Mouse (Mus musculus) liver, embryonic 11.5 days (tissue): Measurements from ENCODE around the gene Galnt7. TPM values are rescaled to one million over a fixed set of nuclear protein-coding genes. Genes with fewer than 3 reads are reported as not detected.

ENCODE experiments used
- ATAC-seq: fragments of 200-750 bp; cut with Nextera tagmentation; replicated peaks from 2 replicates; pipeline ENCODE4 v1.8.0; 2017; ENCODE audit warnings: moderate number of reproducible peaks, mild to moderate bottlenecking, moderate TSS enrichment, moderate library complexity; ENCODE audit not compliant: low FRiP score
- DNase-seq: peaks from one replicate; pipeline ENCODE4 v3.0.0-alpha.2; 2017; ENCODE audit warnings: low spot score
- H3K27ac ChIP-seq: fragments of 300-500 bp; sonication (generic); 2 replicates; pipeline ENCODE4 v1.5.1; 2014; ENCODE audit warnings: mild to moderate bottlenecking, low read depth, low read length, control low read depth
- H3K27me3 ChIP-seq: fragments of 300-500 bp; sonication (generic); replicated peaks from 2 replicates; pipeline ENCODE4 v1.6.1; 2014; ENCODE audit warnings: low read length, mixed read lengths; ENCODE audit not compliant: control insufficient read depth, insufficient read depth
- H3K36me3 ChIP-seq: fragments of 300-500 bp; sonication (generic); 2 replicates; pipeline ENCODE4 v1.6.1; 2014; ENCODE audit warnings: mild to moderate bottlenecking, low read length, moderate library complexity, mixed read lengths; ENCODE audit not compliant: control insufficient read depth, insufficient read depth
- H3K4me1 ChIP-seq: fragments of 300-500 bp; sonication (generic); replicated peaks from 2 replicates; pipeline ENCODE4 v1.6.1; 2014; ENCODE audit warnings: low read length, mixed read lengths; ENCODE audit not compliant: control insufficient read depth, insufficient read depth
- H3K4me2 ChIP-seq: fragments of 300-500 bp; sonication (generic); 2 replicates; pipeline ENCODE4 v1.6.1; 2014; ENCODE audit warnings: mild to moderate bottlenecking, control low read depth, moderate library complexity
- H3K4me3 ChIP-seq: fragments of 300-500 bp; sonication (generic); 2 replicates; pipeline ENCODE4 v1.5.1; 2014; ENCODE audit warnings: low read depth, low read length, control low read depth
- H3K9ac ChIP-seq: fragments of 300-500 bp; sonication (generic); 2 replicates; pipeline ENCODE4 v1.6.1; 2014; ENCODE audit warnings: low read depth, low read length, control low read depth
- H3K9me3 ChIP-seq: fragments of 300-500 bp; sonication (generic); 2 replicates; pipeline ENCODE4 v1.6.1; 2016; ENCODE audit warnings: low read length, inconsistent platforms, mixed read lengths; ENCODE audit not compliant: control insufficient read depth
- WGBS: fragments of 180-500 bp; shearing (Covaris S2); extraction: QIAGEN DNeasy Blood & Tissue Kit; methylation state at CpG from one replicate; pipeline ENCODE4 v1.1.7; 2014; 5-methylcytosine and 5-hydroxymethylcytosine counted together
- polyA plus RNA-seq: library from polyadenylated mRNA; unstranded; fragments of >200 nt; fragmentation: Nextera tagmentation; extraction: Ambion mirVana; gene quantifications from 2 replicates; pipeline ENCODE4 v1.2.1, GENCODE M21; 2014

Gene Galnt7
- polyA plus RNA-seq, 1 experiment from 2014 or later: 17.4 TPM

- ATAC-seq (no peak), DNase-seq (no peak)
- WGBS: 56% methylated on average over 11 of the region's 11 CpGs
- H3K36me3 ChIP-seq: no peaks in the 10 kb centered on the region
- H3K27me3 ChIP-seq: no peaks in the 10 kb centered on the region
- no peaks in the 10 kb centered on the region for H3K9me3 ChIP-seq
- no peak overlapping the region for H3K9ac ChIP-seq
- no peaks in the 10 kb centered on the region for H3K4me1 ChIP-seq
- no peak overlapping the region for H3K27ac ChIP-seq
- no peak overlapping the region for H3K4me2 ChIP-seq
- H3K4me3 ChIP-seq: no peak overlapping the region
Observed at GRCm38 (mm10) chr8:57569400-57569795, 83.4 kb downstream of the Galnt7 start.

GRCm38 (mm10) chr8:57568633-57569399 is 84.0 kb downstream of the Galnt7 start:
- no peak overlapping the region for H3K27ac ChIP-seq
- DNase-seq (no peak), ATAC-seq (no peak)
- 90% methylated on average over 18 of the region's 18 CpGs for WGBS
- H3K36me3 ChIP-seq: no peaks in the 10 kb centered on the region
- no peak overlapping the region for H3K4me2 ChIP-seq
- no peak overlapping the region for H3K4me3 ChIP-seq
- H3K9ac ChIP-seq: no peak overlapping the region
- H3K27me3 ChIP-seq: no peaks in the 10 kb centered on the region
- no peaks in the 10 kb centered on the region for H3K4me1 ChIP-seq
- no peaks in the 10 kb centered on the region for H3K9me3 ChIP-seq

- Histone ChIP-seq H3K4me2 (no peak overlapping the region), H3K4me3 (no peak overlapping the region), H3K36me3 (no peaks in the 10 kb centered on the region), H3K9me3 (no peaks in the 10 kb centered on the region), H3K27me3 (no peaks in the 10 kb centered on the region), H3K9ac (no peak overlapping the region), H3K4me1 (no peaks in the 10 kb centered on the region), H3K27ac (no peak overlapping the region)
- 89% methylated on average over 7 of the region's 7 CpGs for WGBS
- DNase-seq: no peak
- ATAC-seq: no peak
Observed at GRCm38 (mm10) chr8:57567998-57568397, 84.8 kb downstream of the Galnt7 start.

GRCm38 (mm10) chr8:57565039-57565438 is 87.8 kb downstream of the Galnt7 start:
- no peak for DNase-seq
- no peak overlapping the region for H3K4me2 ChIP-seq
- 73% methylated on average over 6 of the region's 6 CpGs for WGBS
- H3K27ac ChIP-seq: no peak overlapping the region
- no peaks in the 10 kb centered on the region for H3K36me3 ChIP-seq
- ATAC-seq: no peak
- H3K9ac ChIP-seq: no peak overlapping the region
- no peaks in the 10 kb centered on the region for H3K9me3 ChIP-seq
- H3K27me3 ChIP-seq: no peaks in the 10 kb centered on the region
- no peaks in the 10 kb centered on the region for H3K4me1 ChIP-seq
- no peak overlapping the region for H3K4me3 ChIP-seq

GRCm38 (mm10) chr8:57563726-57564125 is 89.1 kb downstream of the Galnt7 start:
- Histone ChIP-seq H3K4me2 (no peak overlapping the region), H3K4me3 (no peak overlapping the region), H3K36me3 (no peaks in the 10 kb centered on the region), H3K9ac (no peak overlapping the region), H3K27ac (no peak overlapping the region), H3K9me3 (no peaks in the 10 kb centered on the region), H3K4me1 (no peaks in the 10 kb centered on the region), H3K27me3 (no peaks in the 10 kb centered on the region)
- DNase-seq: no peak
- no peak for ATAC-seq
- 88% methylated on average over 15 of the region's 15 CpGs for WGBS

- H3K27ac ChIP-seq: no peak overlapping the region
- ATAC-seq: no peak
- H3K27me3 ChIP-seq: no peaks in the 10 kb centered on the region
- no peak overlapping the region for H3K9ac ChIP-seq
- no peak for DNase-seq
- H3K4me1 ChIP-seq: no peaks in the 10 kb centered on the region
- H3K4me2 ChIP-seq: no peak overlapping the region
- 88% methylated on average over 3 of the region's 3 CpGs for WGBS
- no peak overlapping the region for H3K4me3 ChIP-seq
- no peaks in the 10 kb centered on the region for H3K36me3 ChIP-seq
- no peaks in the 10 kb centered on the region for H3K9me3 ChIP-seq
Observed at GRCm38 (mm10) chr8:57562741-57563140, 90.1 kb downstream of the Galnt7 start.

- no peak overlapping the region for H3K27ac ChIP-seq
- 86% methylated on average over 9 of the region's 9 CpGs for WGBS
- no peak overlapping the region for H3K9ac ChIP-seq
- H3K27me3 ChIP-seq: no peaks in the 10 kb centered on the region
- DNase-seq: no peak
- H3K9me3 ChIP-seq: no peaks in the 10 kb centered on the region
- H3K4me3 ChIP-seq: no peak overlapping the region
- H3K36me3 ChIP-seq: no peaks in the 10 kb centered on the region
- no peak for ATAC-seq
- H3K4me1 ChIP-seq: no peaks in the 10 kb centered on the region
- H3K4me2 ChIP-seq: no peak overlapping the region
Observed at GRCm38 (mm10) chr8:57560926-57561325, 91.9 kb downstream of the Galnt7 start.

GRCm38 (mm10) chr8:57552102-57553032 is 100.5 kb downstream of the Galnt7 start:
- H3K4me3 ChIP-seq: no peak overlapping the region
- WGBS: 80% methylated on average over 14 of the region's 14 CpGs
- no peaks in the 10 kb centered on the region for H3K27me3 ChIP-seq
- H3K36me3 ChIP-seq: no peaks in the 10 kb centered on the region
- ATAC-seq (no peak), DNase-seq (no peak)
- no peak overlapping the region for H3K4me2 ChIP-seq
- no peak overlapping the region for H3K27ac ChIP-seq
- H3K9me3 ChIP-seq: no peaks in the 10 kb centered on the region
- no peaks in the 10 kb centered on the region; the same call in 1 of the 2 replicates for H3K4me1 ChIP-seq
- no peak overlapping the region for H3K9ac ChIP-seq
